Comparison of ENCODE assay signal across 9 mouse cellular contexts in genomic region chr7:79727091-79727490, GRCm38 (mm10). TPM values are rescaled to one million over a fixed set of nuclear protein-coding genes. Genes with fewer than 3 reads are reported as not detected.
DNase-seq lines count a peak whose midpoint lies in the region; ATAC-seq lines count a peak whose summit lies in the region.
"Had no signal": no experiment of that assay in that cellular context is flagged by ENCODE, and none has a peak within 500 bp of the region (broad histone marks: within the 10 kb centered on the region; RNA-seq: fewer than 3 reads in every experiment).

No protein-coding gene starts in this region.

- no peak overlapping the region for H3K9ac ChIP-seq in intestine, embryonic 14.5 days (ENCODE audit: low read length)
- H3K9ac ChIP-seq in intestine, embryonic 15.5 days, result no peak overlapping the region
- H3K9ac ChIP-seq in forebrain, embryonic 16.5 days (replicated peaks; ENCODE audit: low read depth, low read length), result no peak overlapping the region
- no peak overlapping the region for H3K9ac ChIP-seq in midbrain, embryonic 13.5 days (replicated peaks)

- WGBS in intestine, embryonic 14.5 days, result 17% methylated on average over 2 of the region's 2 CpGs
- WGBS in intestine, embryonic 15.5 days, result 7% methylated on average over 2 of the region's 2 CpGs
- WGBS in forebrain, embryonic 16.5 days, result 11% methylated on average over 2 of the region's 2 CpGs
- 16% methylated on average over 2 of the region's 2 CpGs for WGBS in midbrain, embryonic 13.5 days

- no peaks in the 10 kb centered on the region for H3K4me1 ChIP-seq in intestine, embryonic 14.5 days (replicated peaks; ENCODE audit: control insufficient read depth, insufficient read depth, low read length)
- no peaks in the 10 kb centered on the region for H3K4me1 ChIP-seq in intestine, embryonic 15.5 days (replicated peaks)
- H3K4me1 ChIP-seq in forebrain, embryonic 16.5 days (replicated peaks; ENCODE audit: control insufficient read depth, insufficient read depth, low read length), result no peaks in the 10 kb centered on the region
- no peaks in the 10 kb centered on the region for H3K4me1 ChIP-seq in midbrain, embryonic 13.5 days (replicated peaks)

- H3K9me3 ChIP-seq in intestine, embryonic 14.5 days (ENCODE audit: control insufficient read depth, low read length), result no peaks in the 10 kb centered on the region
- H3K9me3 ChIP-seq in intestine, embryonic 15.5 days, result no peaks in the 10 kb centered on the region
- H3K9me3 ChIP-seq in forebrain, embryonic 16.5 days (ENCODE audit: control insufficient read depth, low read length), result no peaks in the 10 kb centered on the region
- no peaks in the 10 kb centered on the region for H3K9me3 ChIP-seq in midbrain, embryonic 13.5 days

- no peak for ATAC-seq in intestine, embryonic 14.5 days (replicated peaks; ENCODE audit: low FRiP score, low TSS enrichment, low read depth)
- ATAC-seq in intestine, embryonic 15.5 days, result no peak
- peak; percentile 55 for ATAC-seq in forebrain, embryonic 16.5 days
- ATAC-seq in midbrain, embryonic 13.5 days, result peak; percentile 49; the same call in 1 of the 2 replicates
- no peak for ATAC-seq in erythroblast, adult 5-6 weeks (replicated peaks; ENCODE audit: low FRiP score, poor library complexity, severe bottlenecking)

- H3K27ac ChIP-seq in intestine, embryonic 14.5 days (ENCODE audit: low read depth), result no peak overlapping the region
- H3K27ac ChIP-seq in intestine, embryonic 15.5 days, result no peak overlapping the region
- no peak overlapping the region for H3K27ac ChIP-seq in forebrain, embryonic 16.5 days (ENCODE audit: low read length)
- H3K27ac ChIP-seq in midbrain, embryonic 13.5 days, result no peak overlapping the region
- H3K27ac ChIP-seq: macrophage had no signal

- DNase-seq in intestine, embryonic 14.5 days (ENCODE audit: low spot score), result peak; percentile 74
- peak; percentile 45 for DNase-seq in CD4-positive helper T cell, adult 2 months (ENCODE audit: low read depth, low spot score)
- peak; percentile 82 for DNase-seq in ZHBTc4 (ENCODE audit: low read depth, low spot score)
- DNase-seq in kidney, postnatal 36 days, result peak; percentile 71 to 88

- 0 out of 2 replicates have a peak, but pooled peaks cover 3% of the 10 kb centered on the region for H3K27me3 ChIP-seq in intestine, embryonic 14.5 days (replicated peaks; ENCODE audit: control insufficient read depth, insufficient read depth, low read length)
- H3K27me3 ChIP-seq in intestine, embryonic 15.5 days (replicated peaks), result peaks cover 4% of the 10 kb centered on the region; the same call in 1 of the 2 replicates
- H3K27me3 ChIP-seq in forebrain, embryonic 16.5 days (replicated peaks; ENCODE audit: control insufficient read depth, insufficient read depth, low read length), result peaks cover 5% of the 10 kb centered on the region; the same call in 1 of the 2 replicates
- H3K27me3 ChIP-seq in midbrain, embryonic 13.5 days, result peaks cover 27% of the 10 kb centered on the region

- no peak overlapping the region for H3K4me2 ChIP-seq in intestine, embryonic 14.5 days (ENCODE audit: low read length)
- H3K4me2 ChIP-seq in intestine, embryonic 15.5 days (replicated peaks), result no peak overlapping the region
- no peak overlapping the region for H3K4me2 ChIP-seq in forebrain, embryonic 16.5 days (ENCODE audit: low read length)
- H3K4me2 ChIP-seq in midbrain, embryonic 13.5 days (replicated peaks), result no peak overlapping the region

- H3K4me3 ChIP-seq in intestine, embryonic 14.5 days (ENCODE audit: low read depth, low read length), result no peak overlapping the region
- no peak overlapping the region for H3K4me3 ChIP-seq in intestine, embryonic 15.5 days (replicated peaks)
- no peak overlapping the region for H3K4me3 ChIP-seq in forebrain, embryonic 16.5 days (replicated peaks; ENCODE audit: low read length)
- no peak overlapping the region for H3K4me3 ChIP-seq in midbrain, embryonic 13.5 days (replicated peaks)

- H3K36me3 ChIP-seq in intestine, embryonic 14.5 days (ENCODE audit: control insufficient read depth, insufficient read depth, low read length), result no peaks in the 10 kb centered on the region
- H3K36me3 ChIP-seq in intestine, embryonic 15.5 days, result no peaks in the 10 kb centered on the region
- no peaks in the 10 kb centered on the region for H3K36me3 ChIP-seq in forebrain, embryonic 16.5 days (ENCODE audit: control insufficient read depth, insufficient read depth)
- no peaks in the 10 kb centered on the region for H3K36me3 ChIP-seq in midbrain, embryonic 13.5 days

RNA-seq across cellular contexts. Expression of gene Plin1, which starts 5.6 kb away (rescaled TPM):
- polyA plus RNA-seq in intestine, embryonic 14.5 days (2014; fragmentation: Nextera tagmentation; extraction: Ambion mirVana), result not detected in 2 replicates
- polyA plus RNA-seq in intestine, embryonic 15.5 days (2015; fragmentation: Nextera tagmentation; extraction: Ambion mirVana), result 0.16 TPM in 1 of 2 replicates, not detected in the other
- polyA plus RNA-seq in forebrain, embryonic 16.5 days (2015; fragmentation: Nextera tagmentation; extraction: Ambion mirVana), result not detected in 2 replicates
- not detected in 2 replicates for polyA plus RNA-seq in midbrain, embryonic 13.5 days (2015; fragmentation: Nextera tagmentation; extraction: Ambion mirVana)
- total RNA-seq in erythroblast, adult 5-6 weeks (2015; ENCODE audit: low replicate concordance), result not detected in 2 replicates
- not detected in 2 replicates for total RNA-seq in erythroblast, adult 5-6 weeks (2017; ENCODE audit: low replicate concordance)
- polyA plus RNA-seq: macrophage had no signal

RNA-seq across cellular contexts. Expression of gene Kif7, which starts 11.6 kb away (rescaled TPM):
- polyA plus RNA-seq in intestine, embryonic 14.5 days (2014; fragmentation: Nextera tagmentation; extraction: Ambion mirVana), result 3.8 and 4.1 TPM in 2 replicates
- 2.9 and 3.0 TPM in 2 replicates for polyA plus RNA-seq in intestine, embryonic 15.5 days (2015; fragmentation: Nextera tagmentation; extraction: Ambion mirVana)
- 2.3 TPM in 2 replicates for polyA plus RNA-seq in forebrain, embryonic 16.5 days (2015; fragmentation: Nextera tagmentation; extraction: Ambion mirVana)
- 2.2 and 3.0 TPM in 2 replicates for polyA plus RNA-seq in midbrain, embryonic 13.5 days (2015; fragmentation: Nextera tagmentation; extraction: Ambion mirVana)
- total RNA-seq in erythroblast, adult 5-6 weeks (2015; ENCODE audit: low replicate concordance), result 0.42 TPM in 1 of 2 replicates, not detected in the other
- 0.09 TPM in 1 of 2 replicates, not detected in the other for total RNA-seq in erythroblast, adult 5-6 weeks (2017; ENCODE audit: low replicate concordance)

RNA-seq across cellular contexts. Expression of gene Pex11a, which starts 15.8 kb away (rescaled TPM):
- polyA plus RNA-seq in intestine, embryonic 14.5 days (2014; fragmentation: Nextera tagmentation; extraction: Ambion mirVana), result 9.0 and 9.3 TPM in 2 replicates
- 9.6 and 12.6 TPM in 2 replicates for polyA plus RNA-seq in intestine, embryonic 15.5 days (2015; fragmentation: Nextera tagmentation; extraction: Ambion mirVana)
- polyA plus RNA-seq in forebrain, embryonic 16.5 days (2015; fragmentation: Nextera tagmentation; extraction: Ambion mirVana), result 18.0 and 18.2 TPM in 2 replicates
- 11.8 and 13.7 TPM in 2 replicates for polyA plus RNA-seq in midbrain, embryonic 13.5 days (2015; fragmentation: Nextera tagmentation; extraction: Ambion mirVana)
- total RNA-seq in erythroblast, adult 5-6 weeks (2015; ENCODE audit: low replicate concordance), result not detected in 2 replicates
- 0.51 TPM in 1 of 2 replicates, not detected in the other for total RNA-seq in erythroblast, adult 5-6 weeks (2017; ENCODE audit: low replicate concordance)

RNA-seq across cellular contexts. Expression of gene Wdr93, which starts 15.9 kb away (rescaled TPM):
- polyA plus RNA-seq in intestine, embryonic 14.5 days (2014; fragmentation: Nextera tagmentation; extraction: Ambion mirVana), result 0.18 and 0.23 TPM in 2 replicates
- 0.20 and 0.30 TPM in 2 replicates for polyA plus RNA-seq in intestine, embryonic 15.5 days (2015; fragmentation: Nextera tagmentation; extraction: Ambion mirVana)
- 0.23 and 0.58 TPM in 2 replicates for polyA plus RNA-seq in forebrain, embryonic 16.5 days (2015; fragmentation: Nextera tagmentation; extraction: Ambion mirVana)
- 0.08 and 0.27 TPM in 2 replicates for polyA plus RNA-seq in midbrain, embryonic 13.5 days (2015; fragmentation: Nextera tagmentation; extraction: Ambion mirVana)
- total RNA-seq in erythroblast, adult 5-6 weeks (2015; ENCODE audit: low replicate concordance), result not detected in 2 replicates
- not detected in 2 replicates for total RNA-seq in erythroblast, adult 5-6 weeks (2017; ENCODE audit: low replicate concordance)

Comparison
In these comparisons a context has a peak if more than half of its experiments do, and no peak if none do; other contexts are left out.
1. ATAC-seq: peak in forebrain, embryonic 16.5 days (single experiment) and midbrain, embryonic 13.5 days (single experiment); none in intestine, embryonic 14.5 days (single experiment), intestine, embryonic 15.5 days (single experiment) and erythroblast, adult 5-6 weeks (single experiment).
2. Peak in every context shown above with its lines, with median percentiles within 50 percentile points of each other: DNase-seq.